Mouse (Mus musculus): ENCODE data around the gene Slit3.

DNA sequence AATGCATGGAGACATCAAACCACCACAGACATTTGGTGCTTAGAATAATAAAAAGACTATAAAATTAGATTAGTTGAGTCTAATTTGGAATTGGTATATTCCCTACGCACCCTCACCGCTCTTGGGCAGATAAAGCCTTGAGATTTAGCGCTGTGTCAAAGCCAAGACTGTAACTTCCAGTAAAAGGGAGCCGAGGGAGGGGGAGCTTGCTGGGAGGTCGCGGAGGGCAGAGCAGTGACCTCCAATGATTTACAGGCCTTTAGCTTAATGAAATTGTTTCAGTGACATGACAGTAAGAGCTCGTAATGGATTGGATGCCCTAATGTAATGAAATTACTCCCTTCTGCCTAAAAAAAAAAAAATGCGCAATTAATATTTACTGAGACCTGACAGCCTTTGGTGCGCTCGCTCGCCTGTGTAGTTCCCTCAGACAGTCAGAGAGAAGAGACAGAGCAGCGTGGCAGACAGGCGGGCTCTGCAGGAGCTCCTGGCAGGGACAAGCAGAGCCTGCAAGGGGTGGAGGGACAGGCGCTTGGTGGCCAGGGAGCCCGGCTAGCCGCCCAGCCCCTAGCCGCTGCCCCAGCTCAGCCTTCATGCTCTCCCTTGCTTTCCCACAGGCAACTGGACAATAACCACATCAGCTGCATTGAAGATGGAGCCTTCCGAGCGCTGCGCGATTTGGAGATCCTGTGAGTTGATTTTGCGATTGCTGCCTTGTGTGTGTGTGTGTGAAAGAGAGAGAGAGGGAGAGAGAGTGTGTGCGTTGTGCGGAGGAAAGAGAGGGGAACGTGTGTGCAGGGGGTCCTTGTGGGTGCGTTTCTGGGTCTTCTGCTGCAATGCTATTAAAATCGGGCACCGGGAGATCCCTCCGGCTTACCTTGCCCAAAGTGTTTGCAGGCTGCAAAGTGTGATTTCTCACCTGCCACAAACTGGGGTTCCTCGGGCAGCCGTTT is 423.4 kb downstream of the Slit3 start:
- TF ChIP-seq POLR2A (IDR thresholded peaks at IDR 0.05; ENCODE audit: low read depth, low read length), result no peak
- TF ChIP-seq CHD1 (IDR thresholded peaks at IDR 0.05; ENCODE audit: low read depth, low read length), result no peak
- TF ChIP-seq CTCF (conservative IDR thresholded peaks at IDR 0.05 in 1 of 2, IDR thresholded peaks at IDR 0.05 in 1 of 2; ENCODE audit: low read depth in 2 of 2, low read length in 2 of 2), result no peak
- no peak for TF ChIP-seq USF2 (conservative IDR thresholded peaks at IDR 0.05; ENCODE audit: low read depth, low read length)
- TF ChIP-seq UBTF (IDR thresholded peaks at IDR 0.05; ENCODE audit: low read depth, low read length), result no peak
- TF ChIP-seq HCFC1 (IDR thresholded peaks at IDR 0.05; ENCODE audit: low read depth, low read length), result no peak
- no peak for TF ChIP-seq MAFK (IDR thresholded peaks at IDR 0.05; ENCODE audit: insufficient replicate concordance, low read length)
- TF ChIP-seq EP300 (IDR thresholded peaks at IDR 0.05; ENCODE audit: low read length), result no peak
- no peak for TF ChIP-seq GABPA (IDR thresholded peaks at IDR 0.05; ENCODE audit: insufficient replicate concordance, low read depth, low read length)
- no peak for TF ChIP-seq RCOR1 (conservative IDR thresholded peaks at IDR 0.05; ENCODE audit: low read depth, low read length)
